Mouse (Mus musculus): ENCODE data around the gene Man1a.

The Man1a gene

DNA sequence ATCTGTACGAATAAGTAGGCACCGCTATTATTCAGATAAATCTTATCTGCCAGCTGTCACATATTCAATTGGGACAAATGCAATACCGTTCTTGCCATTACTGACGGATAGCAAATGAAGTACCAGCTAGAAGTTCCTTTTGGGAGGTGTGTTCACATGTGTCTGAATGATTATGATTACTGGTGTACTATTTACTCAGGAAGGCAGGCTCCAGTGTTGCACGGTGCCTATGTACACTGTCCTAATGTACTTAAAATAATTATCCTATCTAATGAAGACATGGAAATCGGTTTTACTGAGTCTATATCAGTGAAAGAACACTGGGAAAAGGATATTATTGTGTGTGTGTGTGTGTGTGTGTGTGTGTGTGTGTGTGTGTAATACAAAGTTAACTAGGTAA is 160.7 kb downstream of the Man1a start:
- no peak for DNase-seq (ENCODE audit: low spot score in 2 of 2)

DNA sequence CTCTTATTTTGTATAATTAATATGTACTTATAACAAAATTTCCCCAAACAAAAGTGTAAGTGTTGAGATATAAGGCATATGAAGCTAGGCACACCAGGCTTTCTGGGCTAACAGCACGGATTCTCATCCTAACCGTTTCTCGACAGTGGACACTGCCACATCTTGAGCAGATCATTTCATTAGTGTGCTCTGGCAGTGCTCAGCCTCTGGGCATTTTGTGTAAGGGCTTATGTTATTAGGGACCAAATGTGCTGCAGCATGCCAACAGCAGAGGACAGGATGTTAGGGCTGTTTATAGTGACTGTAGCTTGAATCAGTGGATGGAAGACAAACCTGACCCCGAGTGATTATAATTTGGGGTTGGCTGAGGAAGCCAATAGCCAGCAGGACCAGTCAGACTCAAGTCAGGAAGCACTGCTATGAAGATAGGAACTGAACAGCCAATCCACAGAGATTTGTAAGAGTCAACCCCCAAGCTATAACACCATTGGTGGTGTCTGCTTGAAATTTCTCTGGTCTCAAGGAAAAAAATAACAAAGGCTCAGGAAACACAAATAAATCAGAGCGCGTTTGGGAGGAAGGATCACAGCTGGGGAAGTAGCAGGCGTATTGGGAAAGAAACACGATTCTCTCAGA is 161.3 kb downstream of the Man1a start:
- DNase-seq (ENCODE audit: low spot score in 2 of 2) = no peak

DNA sequence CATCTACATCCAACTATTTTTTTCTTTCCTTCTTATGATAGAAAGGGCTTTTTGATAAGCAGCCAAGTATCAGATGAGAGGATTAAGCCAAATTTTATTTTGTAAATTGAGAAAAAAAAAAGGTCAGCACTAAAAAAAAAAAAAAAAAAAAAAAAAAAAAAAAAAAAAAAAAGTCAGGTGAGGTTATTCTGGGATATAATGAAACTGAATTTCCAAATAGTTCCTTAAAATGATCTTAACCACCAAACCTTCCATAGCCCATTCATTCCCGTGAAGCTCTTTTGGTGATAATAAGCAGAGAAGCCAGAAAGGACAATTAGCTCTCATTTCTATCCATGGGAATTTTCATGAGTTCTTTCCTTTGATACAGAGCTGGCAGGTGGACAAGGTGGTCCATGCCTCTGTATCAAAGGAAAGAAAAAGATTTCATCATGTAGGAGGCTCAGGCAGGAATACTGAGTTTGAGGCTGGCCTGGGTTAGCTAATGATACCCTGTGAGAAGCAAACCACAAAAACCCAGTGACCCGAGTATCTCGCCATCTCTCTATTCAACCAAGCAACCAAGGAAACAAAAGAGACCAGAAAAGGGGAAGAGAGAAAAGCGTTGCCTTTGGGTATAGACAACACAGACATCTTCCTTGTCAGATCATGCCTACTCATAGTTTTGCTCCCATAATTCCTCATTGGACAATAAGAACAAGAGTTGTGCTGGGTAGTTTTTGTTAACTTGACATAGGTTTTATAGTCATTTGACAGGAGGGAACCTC is 162.7 kb downstream of the Man1a start:
- DNase-seq (ENCODE audit: low spot score in 2 of 2) = no peak

- no peak for DNase-seq (ENCODE audit: low spot score in 2 of 2)
These were observed 186.9 kb downstream of the Man1a start for GRCm38 (mm10) chr10:53889512-53889911.

GRCm38 (mm10) chr10:53888382-53889110 is 187.9 kb downstream of the Man1a start:
- peak in 1 of 2 experiments; percentile 3 for DNase-seq (ENCODE audit: low spot score in 2 of 2)

DNA sequence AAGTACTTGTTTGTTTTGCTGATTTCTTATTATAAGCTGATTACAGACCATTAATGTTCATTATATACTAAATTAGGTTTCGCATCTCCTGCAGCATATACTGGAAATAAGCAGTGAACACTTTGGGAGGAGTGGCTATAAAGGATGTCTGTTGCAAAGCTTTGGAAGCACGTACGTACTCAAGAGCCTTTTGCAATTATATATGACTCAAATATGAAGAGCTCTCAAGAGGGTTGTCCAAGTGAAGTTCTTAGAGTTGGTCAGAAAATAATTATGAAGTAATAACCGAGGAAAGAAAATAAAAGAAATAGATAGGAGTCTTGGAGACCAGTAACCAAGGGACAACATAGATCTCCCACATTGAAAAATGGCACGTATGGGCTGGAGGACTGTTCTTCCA is 189.9 kb downstream of the Man1a start:
- DNase-seq (ENCODE audit: low spot score in 2 of 2) = no peak

- DNase-seq (ENCODE audit: low spot score in 2 of 2) = no peak
These were observed 195.1 kb downstream of the Man1a start for GRCm38 (mm10) chr10:53881310-53881709.

GRCm38 (mm10) chr10:53875896-53876295 is 200.5 kb downstream of the Man1a start:
- DNase-seq (ENCODE audit: low spot score in 2 of 2) = no peak

DNA sequence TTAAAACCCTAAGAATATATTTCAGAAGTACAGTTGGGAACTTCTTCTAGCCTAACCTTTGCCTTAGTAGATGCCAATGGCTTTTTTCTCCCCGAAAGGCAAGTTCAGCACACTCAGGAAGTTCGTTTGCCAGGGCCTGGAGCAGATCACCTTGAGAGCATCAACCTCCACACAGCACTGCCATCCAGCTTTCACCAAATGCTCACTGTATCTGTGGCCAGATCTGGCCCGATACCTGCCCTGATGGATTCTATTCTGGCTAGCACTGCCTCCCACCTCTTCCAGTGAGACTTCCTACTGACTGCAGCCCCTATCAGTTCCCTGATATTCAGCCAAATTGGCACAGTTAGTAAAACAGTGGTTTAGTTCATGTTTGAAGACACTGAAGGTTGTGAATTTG is 202.2 kb downstream of the Man1a start:
- DNase-seq (ENCODE audit: low spot score in 2 of 2) = no peak

DNA sequence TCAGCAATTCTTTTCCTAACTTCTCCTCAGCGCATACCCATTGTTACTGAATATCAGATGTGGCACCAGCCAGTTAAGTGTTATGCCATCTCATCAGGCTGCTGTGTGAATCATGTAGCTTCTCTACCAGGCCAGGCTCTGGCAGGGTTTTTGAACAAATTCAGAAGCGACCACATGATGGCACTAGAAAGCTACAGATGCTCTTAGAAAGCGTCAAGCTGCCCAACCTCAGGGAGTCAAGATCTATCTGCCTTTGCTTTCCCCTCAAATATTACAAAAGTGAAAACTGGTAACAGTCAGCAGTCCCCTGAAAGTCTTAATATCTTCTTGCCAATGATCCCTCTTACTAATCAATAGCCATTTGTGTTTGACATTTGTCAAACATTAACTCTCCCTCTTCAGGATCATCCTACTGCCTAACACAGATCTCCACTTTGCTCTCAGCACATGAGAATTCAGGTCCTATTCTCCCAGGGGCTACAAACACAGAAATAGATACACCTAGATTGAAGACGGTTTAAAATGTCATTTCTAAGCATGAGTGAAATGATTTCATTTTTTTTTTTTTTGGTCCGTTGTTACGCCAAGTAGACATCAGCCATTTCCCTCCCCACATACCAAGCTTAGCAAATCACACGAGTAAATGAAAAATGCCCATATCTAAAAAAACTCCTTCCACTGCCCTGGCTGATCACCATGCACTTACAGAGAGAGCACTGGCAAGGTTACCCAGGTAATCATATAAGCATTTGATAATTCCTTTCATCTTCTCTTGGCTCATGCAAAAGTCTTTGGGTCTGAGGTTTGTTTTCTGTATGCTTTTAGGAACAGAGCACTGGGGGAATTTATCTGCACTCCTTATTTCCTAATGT is 212.7 kb downstream of the Man1a start:
- DNase-seq (ENCODE audit: low spot score in 2 of 2) = peak in 1 of 2 experiments; percentile 42

GRCm38 (mm10) chr10:53859879-53860278 is 216.5 kb downstream of the Man1a start:
- no peak for DNase-seq (ENCODE audit: low spot score in 2 of 2)

DNA sequence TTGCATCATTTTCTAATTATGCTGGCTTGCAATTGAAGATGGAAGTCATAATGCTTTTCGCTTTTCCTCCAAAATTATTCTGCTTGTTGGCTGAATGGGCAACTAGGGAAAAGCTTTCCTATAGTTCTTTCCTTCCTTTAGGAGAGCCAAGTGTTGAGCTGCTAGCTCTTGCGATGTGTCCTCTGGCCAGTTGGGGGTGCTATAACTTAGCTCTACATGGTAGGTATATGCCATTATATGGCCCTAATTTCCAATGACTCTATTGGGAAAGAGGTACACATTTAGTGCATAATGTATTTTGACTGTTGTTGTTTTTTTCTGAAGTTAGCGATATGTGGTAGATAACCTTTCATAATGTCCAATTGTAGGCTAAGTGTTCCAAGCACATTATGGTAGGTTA is 217.2 kb downstream of the Man1a start:
- DNase-seq (ENCODE audit: low spot score in 2 of 2) = no peak

All from spleen, postnatal 14 days (tissue).